18 mouse cellular contexts compared by ENCODE assay signal in genomic region chr3:6731372-6732297, GRCm38 (mm10).
DNase-seq lines count a peak whose midpoint lies in the region; ATAC-seq and TF ChIP-seq lines count a peak whose summit lies in the region.
"Had no signal": no experiment of that assay in that cellular context is flagged by ENCODE, and none has a peak within 500 bp of the region (broad histone marks: within the 10 kb centered on the region; RNA-seq: fewer than 3 reads in every experiment).

No protein-coding gene starts in this region.

- no peak overlapping the region for H3K4me3 ChIP-seq in neural tube, embryonic 11.5 days (ENCODE audit: low read depth, low read length)
- no peak overlapping the region for H3K4me3 ChIP-seq in hindbrain, embryonic 16.5 days (ENCODE audit: low read length)
- no peak overlapping the region for H3K4me3 ChIP-seq in midbrain, postnatal 0 days (ENCODE audit: low read depth, low read length)
- H3K4me3 ChIP-seq in liver, postnatal 0 days (ENCODE audit: low read depth, low read length): no peak overlapping the region
- H3K4me3 ChIP-seq: heart, embryonic 13.5 days; liver, embryonic 13.5 days; megakaryocyte, embryonic 14.5 days had no signal

- TF ChIP-seq EP300 in liver, postnatal 0 days (IDR thresholded peaks at IDR 0.05; ENCODE audit: low read depth): no peak

- no peaks in the 10 kb centered on the region for H3K4me1 ChIP-seq in neural tube, embryonic 11.5 days (ENCODE audit: control insufficient read depth, insufficient read depth, low read length)
- H3K4me1 ChIP-seq in hindbrain, embryonic 16.5 days (ENCODE audit: control insufficient read depth, insufficient read depth, low read depth, low read length): peaks cover 3% of the 10 kb centered on the region; the same call in 1 of the 2 replicates
- H3K4me1 ChIP-seq in midbrain, postnatal 0 days (ENCODE audit: insufficient read depth, low read length): no peaks in the 10 kb centered on the region
- no peaks in the 10 kb centered on the region for H3K4me1 ChIP-seq in liver, postnatal 0 days (ENCODE audit: insufficient read depth)
- H3K4me1 ChIP-seq: heart, embryonic 13.5 days; liver, embryonic 13.5 days; megakaryocyte, embryonic 14.5 days had no signal

- H3K9ac ChIP-seq in neural tube, embryonic 11.5 days (ENCODE audit: low read length): no peak overlapping the region
- H3K9ac ChIP-seq in hindbrain, embryonic 16.5 days (ENCODE audit: low read depth, low read length): no peak overlapping the region
- no peak overlapping the region for H3K9ac ChIP-seq in midbrain, postnatal 0 days (replicated peaks; ENCODE audit: low read length, poor library complexity, severe bottlenecking)
- H3K9ac ChIP-seq in liver, postnatal 0 days (replicated peaks): no peak overlapping the region
- H3K9ac ChIP-seq: heart, embryonic 13.5 days; liver, embryonic 13.5 days had no signal

- H3K27me3 ChIP-seq in neural tube, embryonic 11.5 days (ENCODE audit: control insufficient read depth, insufficient read depth, low read length): no peaks in the 10 kb centered on the region
- H3K27me3 ChIP-seq in hindbrain, embryonic 16.5 days (replicated peaks; ENCODE audit: control insufficient read depth, insufficient read depth, low read length): no peaks in the 10 kb centered on the region
- H3K27me3 ChIP-seq in midbrain, postnatal 0 days (ENCODE audit: insufficient read depth, low read length): no peaks in the 10 kb centered on the region
- H3K27me3 ChIP-seq in liver, postnatal 0 days (ENCODE audit: insufficient read depth, low read length): no peaks in the 10 kb centered on the region
- H3K27me3 ChIP-seq: heart, embryonic 13.5 days; liver, embryonic 13.5 days; megakaryocyte, embryonic 14.5 days had no signal

- no peak overlapping the region for H3K4me2 ChIP-seq in neural tube, embryonic 11.5 days (ENCODE audit: low read depth)
- H3K4me2 ChIP-seq in hindbrain, embryonic 16.5 days (ENCODE audit: low read length): no peak overlapping the region
- H3K4me2 ChIP-seq in midbrain, postnatal 0 days (ENCODE audit: low read depth, low read length, poor library complexity, severe bottlenecking): no peak overlapping the region
- no peak overlapping the region for H3K4me2 ChIP-seq in liver, postnatal 0 days (ENCODE audit: low read depth, low read length)
- H3K4me2 ChIP-seq: heart, embryonic 13.5 days; liver, embryonic 13.5 days had no signal

- 43% methylated on average over 5 of the region's 5 CpGs for WGBS in neural tube, embryonic 11.5 days
- WGBS in hindbrain, embryonic 16.5 days: 42% methylated on average over 5 of the region's 5 CpGs
- WGBS in midbrain, postnatal 0 days: 18% methylated on average over 5 of the region's 5 CpGs
- WGBS in liver, postnatal 0 days (ENCODE audit: insufficient replicate concordance): 59% methylated on average over 5 of the region's 5 CpGs

- H3K36me3 ChIP-seq in neural tube, embryonic 11.5 days (ENCODE audit: control insufficient read depth, insufficient read depth, low read length): no peaks in the 10 kb centered on the region
- no peaks in the 10 kb centered on the region for H3K36me3 ChIP-seq in hindbrain, embryonic 16.5 days (ENCODE audit: control insufficient read depth, insufficient read depth, low read length)
- no peaks in the 10 kb centered on the region for H3K36me3 ChIP-seq in midbrain, postnatal 0 days (ENCODE audit: insufficient read depth, low read length)
- H3K36me3 ChIP-seq in liver, postnatal 0 days (replicated peaks; ENCODE audit: insufficient read depth, low read length): no peaks in the 10 kb centered on the region
- H3K36me3 ChIP-seq: heart, embryonic 13.5 days; liver, embryonic 13.5 days had no signal

- DNase-seq in neural tube, embryonic 11.5 days (ENCODE audit: low spot score): peak; percentile 11
- no peak for DNase-seq in neural tube, embryonic 10.5 days (ENCODE audit: extremely low spot score, low spot score)
- DNase-seq in midbrain, postnatal 0 days (ENCODE audit: low spot score): peak; percentile 1
- DNase-seq in thymus, postnatal 0 days (ENCODE audit: low spot score): no peak
- DNase-seq in liver, postnatal 0 days: no peak
- no peak for DNase-seq in layer of hippocampus, adult 18-20 months (ENCODE audit: low spot score in 2 of 2)
- DNase-seq: cerebellum, adult 2 months; heart, postnatal 4 days; kidney, adult 11 months; kidney, postnatal 36 days; left cerebral cortex, postnatal 4 days; liver, embryonic 13.5 days; lung, postnatal 10 days; thymus, postnatal 36 days had no signal

- H3K27ac ChIP-seq in neural tube, embryonic 11.5 days (ENCODE audit: low read depth, low read length): 0 out of 2 replicates have a peak overlapping the region, but pooled peaks have one; percentile 27
- no peak overlapping the region for H3K27ac ChIP-seq in hindbrain, embryonic 16.5 days (ENCODE audit: low read depth, low read length)
- H3K27ac ChIP-seq in midbrain, postnatal 0 days (ENCODE audit: low read depth, low read length): peak overlapping the region; percentile 55; the same call in 1 of the 2 replicates
- no peak overlapping the region for H3K27ac ChIP-seq in liver, postnatal 0 days (ENCODE audit: low read depth)
- H3K27ac ChIP-seq: heart, embryonic 13.5 days; liver, embryonic 13.5 days; stomach, postnatal 0 days had no signal

- no peaks in the 10 kb centered on the region for H3K9me3 ChIP-seq in neural tube, embryonic 11.5 days (ENCODE audit: control insufficient read depth, low read length)
- no peaks in the 10 kb centered on the region for H3K9me3 ChIP-seq in hindbrain, embryonic 16.5 days (ENCODE audit: control insufficient read depth, low read length)
- H3K9me3 ChIP-seq in midbrain, postnatal 0 days (ENCODE audit: low read length): no peaks in the 10 kb centered on the region
- H3K9me3 ChIP-seq in liver, postnatal 0 days (ENCODE audit: low read length): no peaks in the 10 kb centered on the region
- H3K9me3 ChIP-seq: heart, embryonic 13.5 days; liver, embryonic 13.5 days; megakaryocyte, embryonic 14.5 days had no signal

- ATAC-seq in neural tube, embryonic 11.5 days (ENCODE audit: insufficient read depth, low FRiP score, low TSS enrichment): peak; percentile 70
- ATAC-seq in hindbrain, embryonic 16.5 days: peak; percentile 48; the same call in 1 of the 2 replicates
- peak; percentile 81 for ATAC-seq in midbrain, postnatal 0 days (ENCODE audit: low FRiP score)
- ATAC-seq in liver, postnatal 0 days: no peak

- no peak for TF ChIP-seq CTCF in midbrain, postnatal 0 days (IDR thresholded peaks at IDR 0.05)
- no peak for TF ChIP-seq CTCF in liver, postnatal 0 days (IDR thresholded peaks at IDR 0.05; ENCODE audit: low read depth)

Comparison
In these comparisons a context has a peak if more than half of its experiments do, and no peak if none do; other contexts are left out.
1. DNase-seq: peak in neural tube, embryonic 11.5 days (single experiment) and midbrain, postnatal 0 days (single experiment); none in neural tube, embryonic 10.5 days (single experiment), thymus, postnatal 0 days (single experiment), liver, postnatal 0 days (single experiment) and layer of hippocampus, adult 18-20 months (0 of 2).
2. H3K27ac ChIP-seq: peak in neural tube, embryonic 11.5 days (single experiment) and midbrain, postnatal 0 days (single experiment); none in hindbrain, embryonic 16.5 days (single experiment) and liver, postnatal 0 days (single experiment).